Mouse (Mus musculus) liver, postnatal 0 days (tissue): ENCODE measurements around the gene Cnot10.

Source experiments
- CTCF ChIP-seq: sonication (generic); IDR thresholded peaks from 2 replicates; pipeline ENCODE4 v1.5.1; 2016; ENCODE audit warnings: antibody characterized with exemption, low read depth
- EP300 ChIP-seq: IDR thresholded peaks from 2 replicates; pipeline ENCODE4 v1.6.1; 2016; ENCODE audit warnings: antibody characterized with exemption, low read depth, mild to moderate bottlenecking

DNA sequence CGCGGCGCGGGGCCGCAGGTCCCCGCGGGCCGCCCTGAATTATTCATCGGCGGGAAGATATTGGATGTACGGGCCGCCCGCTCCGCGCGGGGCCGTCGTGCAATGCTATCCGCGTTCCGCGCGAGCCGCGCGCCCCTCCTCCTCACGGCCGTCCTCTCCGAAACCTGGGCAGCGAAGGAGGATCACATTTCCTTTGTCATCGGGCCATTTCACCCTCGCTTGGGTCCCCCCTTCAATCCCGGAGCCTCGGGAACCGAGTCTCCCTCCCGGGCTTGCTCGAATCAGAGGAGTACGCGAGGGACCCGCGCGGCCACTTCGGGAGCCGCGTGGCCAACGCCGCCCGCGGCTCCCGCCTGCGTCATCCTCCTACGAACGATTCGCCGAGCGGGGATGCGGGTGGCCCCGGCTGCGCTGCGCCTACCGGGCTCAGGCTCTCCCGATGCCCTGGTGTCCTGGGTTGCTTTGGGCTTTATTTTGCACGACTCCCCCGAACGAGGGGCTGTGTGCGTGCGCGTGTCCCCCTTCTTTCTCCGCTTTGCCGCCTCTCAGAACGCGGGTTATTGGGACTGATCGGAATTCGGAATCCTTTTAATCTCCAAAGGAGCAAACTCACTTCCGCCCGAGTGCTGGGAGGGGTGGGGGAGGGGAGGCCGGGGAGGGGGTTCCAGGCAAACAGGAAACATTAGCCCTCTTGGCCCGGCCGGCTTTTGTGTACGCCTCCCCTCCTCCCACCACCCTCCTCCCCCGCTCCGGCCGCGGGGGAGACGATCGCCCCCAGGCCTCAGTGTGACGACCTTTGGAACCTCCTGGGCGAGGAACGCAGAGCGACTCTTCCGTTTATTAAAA, 76.0 kb downstream of the Cnot10 start, which contains the start of gene Trim71:
- TF ChIP-seq CTCF (no peak), EP300 (no peak)
